Mouse (Mus musculus) heart, postnatal 36 days (tissue): ENCODE data around the gene Krt14. TPM values are rescaled to one million over a fixed set of nuclear protein-coding genes. Genes with fewer than 3 reads are reported as not detected.
A peak's percentile ranks its signal among the peaks of the same experiment; 100 is the strongest.

Source experiments
- DNase-seq, 2 experiments: peaks; one replicate each; pipeline ENCODE4 v3.0.0; 2021 to 2022
- intact Hi-C: fragments of 180-260 bp; cut with DNase I; formaldehyde crosslinking; loops from one replicate; pipeline ENCODE4 v1.15.1; 2025
- total RNA-seq, 2 experiments: library from RNA; stranded (reverse); gene quantifications; 2 replicates each; pipeline ENCODE4 v1.2.3; 2021

The Krt14 gene
- total RNA-seq, 2 experiments from 2014 or later, result 0.19 to 0.61 TPM

DNA sequence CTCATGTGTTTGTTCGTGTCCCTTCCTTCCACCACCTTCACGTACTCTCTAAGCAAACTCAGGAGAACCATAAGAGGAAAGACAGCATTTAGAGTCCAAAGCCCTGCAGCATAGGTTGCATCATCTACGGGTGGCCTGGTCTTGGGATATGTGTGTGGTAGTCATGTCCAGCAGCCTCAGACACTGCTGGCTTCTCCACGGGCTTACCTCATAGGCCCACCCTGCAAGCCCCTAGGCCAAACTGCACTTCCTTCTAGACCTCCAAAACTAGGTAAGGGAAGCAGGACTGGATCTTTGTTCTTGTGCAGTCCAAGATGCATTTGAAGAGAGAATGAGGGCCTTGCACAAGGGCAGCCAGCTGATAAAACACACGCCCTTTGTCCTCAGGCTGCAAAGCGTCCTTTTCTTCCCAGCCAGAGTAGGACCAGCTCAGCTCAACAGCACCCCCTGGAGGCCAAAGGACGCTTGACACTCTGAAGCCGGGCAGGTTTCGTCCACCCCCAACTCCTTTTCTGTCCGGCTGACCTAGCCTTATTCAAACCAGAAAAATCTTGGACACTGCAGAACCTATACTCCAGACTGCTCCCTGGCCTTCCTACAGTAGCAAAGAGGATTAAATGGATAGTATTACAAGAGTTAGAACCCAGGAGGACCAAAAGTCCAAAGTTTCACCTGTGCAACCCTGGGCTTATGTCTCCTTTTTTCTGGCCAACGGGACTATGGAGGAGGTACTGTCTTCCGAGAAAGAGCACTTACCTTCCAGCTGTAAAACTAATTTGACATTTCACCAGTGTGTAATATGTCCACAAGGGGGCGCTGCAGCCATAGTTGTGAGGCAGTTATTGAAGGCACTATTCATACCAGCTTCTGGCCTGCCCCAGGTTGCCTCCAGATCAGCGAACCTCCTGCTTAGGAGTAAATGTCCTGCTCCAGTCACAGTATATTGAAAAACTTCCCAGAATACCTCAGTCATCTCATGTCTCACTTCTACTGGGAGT is 38.3 kb downstream of the Krt14 start:
- intact Hi-C loops, result loop anchor here (1.0 to 5.0 kb wide), 4 partner anchors 102 to 706 kb away; no protein-coding TSS in a partner anchor
- peak; percentile 61 to 79 for DNase-seq

DNA sequence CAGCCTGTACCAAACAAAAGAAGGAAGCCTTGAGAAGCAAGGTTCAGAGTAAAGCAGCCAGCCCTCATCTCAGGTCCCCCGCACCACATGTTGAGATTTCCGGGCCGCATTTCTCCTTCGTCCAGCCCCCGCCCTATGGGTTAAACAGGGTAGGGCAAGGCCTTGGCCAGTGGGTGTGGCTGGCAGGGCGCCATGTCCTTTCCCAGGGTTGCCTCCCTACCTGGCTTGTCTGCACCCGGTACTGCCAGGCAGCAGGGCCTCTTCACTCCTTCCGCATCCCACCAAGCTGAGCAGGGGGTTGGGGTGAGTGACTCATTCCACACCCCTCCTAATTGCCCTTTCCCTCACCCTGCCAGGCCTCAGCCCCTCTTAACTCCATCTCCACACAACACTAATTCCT is 39.3 kb downstream of the Krt14 start:
- peak; percentile 10 to 27 for DNase-seq
- intact Hi-C loops, result loop anchor here (2.0 to 5.0 kb wide), 3 partner anchors 101 to 705 kb away; no protein-coding TSS in a partner anchor

DNA sequence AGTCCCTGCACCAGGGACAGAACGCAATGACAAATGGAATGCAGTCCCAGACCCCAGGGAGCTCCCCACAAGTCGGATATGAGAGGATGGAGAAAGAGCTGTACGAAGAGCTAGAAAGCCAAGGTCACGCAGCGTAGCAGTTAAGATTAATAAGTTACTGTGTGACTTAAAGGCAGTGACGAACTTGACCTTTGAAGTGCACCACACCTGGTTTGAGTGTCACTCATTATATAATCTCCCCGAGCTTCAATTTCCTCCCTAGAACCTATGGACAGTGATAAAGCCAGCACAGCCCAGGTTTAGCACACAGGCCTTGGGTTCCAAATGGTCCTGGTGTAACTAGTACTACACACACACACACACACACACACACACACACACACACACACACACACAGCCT is 43.0 kb downstream of the Krt14 start:
- intact Hi-C loops, result no loop called here
- no peak for DNase-seq

DNA sequence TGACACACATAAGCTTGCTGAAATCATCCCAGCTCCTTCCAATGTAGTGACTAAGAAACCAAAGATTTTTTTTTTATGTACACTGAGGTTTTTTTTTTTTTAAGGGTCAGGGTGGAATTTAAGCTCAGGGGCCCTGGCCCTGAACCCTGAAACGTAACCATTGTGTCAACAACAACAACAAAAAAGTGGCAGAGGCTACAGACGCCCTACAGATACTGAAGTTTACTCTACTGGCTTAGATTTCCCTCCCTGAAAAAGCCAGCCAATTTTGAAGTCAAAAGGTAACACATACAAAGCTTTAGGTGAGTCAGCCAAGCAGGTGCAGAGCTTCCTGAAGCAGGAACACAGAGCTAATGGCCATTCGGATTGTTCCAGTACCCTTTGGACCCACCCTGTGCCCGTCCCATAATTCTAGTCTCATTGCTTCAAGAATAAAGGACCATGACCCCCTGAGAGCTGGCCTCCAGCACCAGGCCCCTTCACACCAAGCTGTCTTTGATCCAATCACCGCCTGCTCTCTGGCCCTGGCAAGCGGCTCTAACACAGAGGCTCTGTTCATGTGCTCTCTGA is 49.4 kb downstream of the Krt14 start:
- no peak for DNase-seq
- intact Hi-C loops, result no loop called here

DNA sequence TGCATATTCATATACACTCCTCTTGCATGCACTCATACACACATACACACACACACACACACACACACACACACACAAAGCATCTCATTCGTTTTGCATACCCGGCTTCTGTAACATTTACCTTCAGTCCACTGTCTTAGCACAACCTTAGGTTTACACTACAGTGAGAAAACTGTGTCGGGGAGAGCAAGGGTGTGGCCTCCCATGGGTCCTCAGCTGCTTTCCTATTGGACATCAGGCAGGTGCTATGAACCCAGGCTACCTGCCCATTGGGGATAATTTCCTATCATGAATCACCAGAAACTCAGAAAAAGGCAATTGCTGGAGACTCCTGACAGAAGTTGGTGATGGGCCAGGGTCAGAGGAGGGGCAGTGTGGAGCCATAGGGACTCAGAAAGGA is 50.0 kb downstream of the Krt14 start:
- DNase-seq, result no peak

DNA sequence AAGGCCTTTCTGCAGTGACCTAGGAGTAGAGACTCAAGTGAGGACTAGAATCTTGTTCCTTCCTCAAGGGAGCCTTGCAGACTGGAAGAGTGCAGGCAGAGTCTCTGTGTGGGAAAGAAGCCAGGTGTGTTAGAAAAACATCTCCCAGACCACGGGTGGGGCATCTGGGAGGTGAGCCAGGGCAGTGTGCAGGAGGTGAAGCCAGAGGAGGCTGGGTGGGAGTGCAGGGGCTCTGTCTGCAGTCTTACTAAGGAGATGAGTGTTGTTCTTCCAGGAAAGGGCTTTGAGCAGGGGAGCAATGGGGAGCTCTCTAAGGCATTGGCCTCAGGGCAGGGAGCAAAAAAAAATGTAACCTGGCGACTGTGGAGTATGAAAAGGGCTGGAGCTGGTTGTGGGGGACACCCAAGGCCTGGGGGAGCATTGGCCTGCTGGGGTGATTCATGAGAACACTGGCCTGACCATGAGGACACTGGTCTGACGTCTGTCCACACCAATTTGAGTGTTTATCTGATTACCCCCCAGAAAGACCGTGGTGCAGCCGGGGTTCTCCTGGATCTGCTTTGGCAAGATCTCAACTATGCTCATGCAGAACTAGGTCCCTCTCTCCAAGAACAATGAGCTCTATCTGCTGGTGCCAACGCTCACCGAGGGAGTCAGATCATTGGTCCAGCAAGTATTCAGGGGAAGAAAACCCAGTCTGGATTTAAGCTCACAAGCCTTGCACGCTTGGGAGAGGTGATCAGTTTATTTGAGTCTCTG is 51.7 kb downstream of the Krt14 start:
- no peak for DNase-seq
- intact Hi-C loops, result no loop called here

More for the DNA sequence above, 50.0 kb downstream of the Krt14 start:
- intact Hi-C loops, result no loop called here

Other genes starting within 250 kb of the Krt14 start
- gene Krtap29-1, start 228.5 kb downstream of the Krt14 start, total RNA-seq, result not detected
- not detected for gene Krtap16-1, start 221.0 kb downstream of the Krt14 start, total RNA-seq
- gene Krtap17-1, start 213.6 kb downstream of the Krt14 start, total RNA-seq, result not detected
- not detected for gene Krt33a, start 191.3 kb downstream of the Krt14 start, total RNA-seq
- not detected for gene Krt33b, start 177.7 kb downstream of the Krt14 start, total RNA-seq
- gene Krt34, start 166.0 kb downstream of the Krt14 start, total RNA-seq, result not detected
- gene Krt31, start 157.0 kb downstream of the Krt14 start, total RNA-seq, result not detected
- gene Krt32, start 119.3 kb downstream of the Krt14 start, total RNA-seq, result not detected
- gene Krt35, start 111.3 kb downstream of the Krt14 start, total RNA-seq, result not detected
- not detected for gene Krt36, start 101.9 kb downstream of the Krt14 start, total RNA-seq
- gene Krt13, start 86.0 kb downstream of the Krt14 start, total RNA-seq, result not detected
- gene Krt15, start 71.6 kb downstream of the Krt14 start, total RNA-seq, result not detected
- gene Krt19, start 58.9 kb downstream of the Krt14 start, total RNA-seq, result 10 to 100 TPM in 1 of 2 experiments, 1 to 10 TPM in 1; 6.0 to 10.2 TPM
- not detected for gene Krt9, start 14.3 kb downstream of the Krt14 start, total RNA-seq
- gene Krt16, start 41.4 kb upstream of the Krt14 start, total RNA-seq, result not detected
- gene Krt17, start 53.5 kb upstream of the Krt14 start, total RNA-seq, result not detected
- not detected for gene Krt42, start 62.3 kb upstream of the Krt14 start, total RNA-seq
- gene Eif1, start 112.3 kb upstream of the Krt14 start, total RNA-seq, result 1,000 to 10,000 TPM; 1,603 to 1,774 TPM
- not detected for gene Gast, start 126.9 kb upstream of the Krt14 start, total RNA-seq
- gene Hap1, start 148.6 kb upstream of the Krt14 start, total RNA-seq, result 1 to 10 TPM; 1.6 to 1.8 TPM
- gene Jup, start 190.2 kb upstream of the Krt14 start, total RNA-seq, result 100 to 1,000 TPM; 252 to 272 TPM
- gene P3h4, start 207.3 kb upstream of the Krt14 start, total RNA-seq, result 10 to 100 TPM; 16.3 to 18.2 TPM
- 10 to 100 TPM; 12.9 to 13.4 TPM for gene Fkbp10, start 208.1 kb upstream of the Krt14 start, total RNA-seq
- 10 to 100 TPM; 29.7 to 29.8 TPM for gene Nt5c3b, start 234.3 kb upstream of the Krt14 start, total RNA-seq
- under 1 TPM; 0.86 to 0.92 TPM for gene Klhl10, start 234.4 kb upstream of the Krt14 start, total RNA-seq